Mouse (Mus musculus): ENCODE results near the gene Ncapg2.

DNA sequence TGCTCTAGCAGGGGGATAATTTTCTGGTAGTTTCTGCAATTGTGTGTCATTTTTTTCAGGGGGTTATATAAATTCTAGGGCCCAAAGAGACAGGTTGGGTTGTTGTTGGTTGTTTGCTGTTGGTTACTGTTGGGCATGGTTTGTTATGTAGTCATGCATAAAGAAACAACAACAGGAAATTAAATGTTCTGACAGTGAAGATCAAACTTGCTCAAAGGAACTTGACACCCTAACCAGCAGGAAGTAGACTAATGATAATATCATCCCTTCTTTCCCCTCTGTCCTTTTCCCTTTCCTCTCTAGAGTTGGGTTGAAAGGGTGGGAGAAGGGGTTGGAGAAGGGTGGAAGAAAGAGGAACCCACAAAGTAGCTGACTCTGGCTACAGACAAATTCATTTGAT is 21.2 kb upstream of the Ncapg2 start:
- TF ChIP-seq CTCF (IDR thresholded peaks at IDR 0.05) (no peak), EP300 (IDR thresholded peaks at IDR 0.05; ENCODE audit: insufficient read depth, low read depth, low read length) (no peak)
